Mouse (Mus musculus) spleen, postnatal 10 days (tissue): ENCODE measurements around the gene Mapk12.
A peak's percentile ranks its signal among the peaks of the same experiment; 100 is the strongest.

Experiments used
- DNase-seq, 2 experiments: peaks; one replicate each; pipeline ENCODE4 v3.0.0; 2021 to 2022; ENCODE audit warnings: low spot score in 2 of 2

Mapk12 gene

DNA sequence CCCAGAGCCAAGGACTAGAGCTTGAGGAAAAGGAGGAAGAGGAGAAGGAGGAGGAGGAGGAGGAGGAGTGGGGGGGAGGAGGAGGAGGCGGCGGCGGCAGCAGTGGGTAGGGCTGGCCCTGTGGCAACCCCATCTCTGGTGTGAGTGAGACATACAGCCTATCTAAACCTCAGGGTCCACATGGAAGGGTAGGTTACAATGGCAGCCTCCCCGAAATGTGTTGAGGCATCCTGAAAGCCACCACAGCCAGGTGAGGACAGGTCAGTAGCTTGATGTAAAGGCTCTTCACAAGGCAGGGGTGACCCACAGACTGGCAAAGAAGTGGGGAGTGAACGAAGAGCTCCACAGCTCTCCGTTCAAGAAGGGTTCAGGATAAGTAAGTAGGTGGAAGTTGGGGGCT lies 2.0 kb downstream of the Mapk12 start:
- no peak for DNase-seq

DNA sequence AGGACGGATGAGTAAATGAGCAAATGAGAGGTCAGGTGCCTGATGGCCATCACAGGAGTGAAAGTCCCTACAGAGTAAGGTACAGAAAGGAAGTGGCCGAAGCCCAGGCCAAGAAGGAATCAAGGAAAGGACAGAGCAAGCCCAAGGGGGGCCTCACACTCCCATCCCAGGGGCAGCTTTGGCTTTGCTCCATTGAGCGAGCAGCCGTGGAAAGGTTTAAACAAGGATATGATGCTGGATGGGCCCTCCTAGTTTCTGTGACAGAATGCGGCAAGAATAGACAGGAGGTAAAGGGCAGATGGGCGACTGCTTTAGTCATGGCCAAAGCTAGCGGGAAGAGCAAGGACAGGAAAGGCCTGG lies 2.5 kb downstream of the Mapk12 start:
- DNase-seq: no peak

DNA sequence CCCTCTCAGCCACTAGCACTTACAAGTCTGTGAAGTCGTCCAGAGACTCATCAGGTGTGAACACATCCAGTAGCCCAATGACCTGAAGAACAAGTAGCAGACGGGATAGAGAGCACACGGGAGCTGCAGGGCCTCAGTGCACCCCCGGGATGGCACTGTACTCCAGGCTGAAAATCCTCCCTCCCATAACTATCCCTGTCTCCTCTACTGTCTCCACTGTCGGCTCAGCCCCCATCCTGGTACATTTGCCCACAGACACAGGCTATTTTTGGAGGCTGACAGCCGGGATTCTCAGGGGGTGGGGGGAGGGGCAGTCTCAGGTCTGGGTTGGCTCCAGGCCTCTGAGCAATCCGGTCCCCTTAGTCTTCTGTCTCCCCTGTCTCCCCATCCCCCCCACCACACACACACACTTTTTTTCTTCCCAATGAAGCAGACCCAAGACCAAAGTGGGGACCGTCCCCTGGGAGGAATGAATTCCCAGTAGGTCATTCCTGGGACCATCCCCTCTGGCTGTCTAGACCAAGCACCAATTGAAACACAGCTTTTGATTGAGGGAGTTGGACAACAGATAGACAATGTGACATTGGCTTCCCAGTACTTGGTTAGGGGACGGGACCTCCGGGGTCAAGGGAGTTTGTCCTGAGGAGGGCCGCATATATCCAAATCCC lies 3.0 kb downstream of the Mapk12 start:
- no peak for DNase-seq

DNA sequence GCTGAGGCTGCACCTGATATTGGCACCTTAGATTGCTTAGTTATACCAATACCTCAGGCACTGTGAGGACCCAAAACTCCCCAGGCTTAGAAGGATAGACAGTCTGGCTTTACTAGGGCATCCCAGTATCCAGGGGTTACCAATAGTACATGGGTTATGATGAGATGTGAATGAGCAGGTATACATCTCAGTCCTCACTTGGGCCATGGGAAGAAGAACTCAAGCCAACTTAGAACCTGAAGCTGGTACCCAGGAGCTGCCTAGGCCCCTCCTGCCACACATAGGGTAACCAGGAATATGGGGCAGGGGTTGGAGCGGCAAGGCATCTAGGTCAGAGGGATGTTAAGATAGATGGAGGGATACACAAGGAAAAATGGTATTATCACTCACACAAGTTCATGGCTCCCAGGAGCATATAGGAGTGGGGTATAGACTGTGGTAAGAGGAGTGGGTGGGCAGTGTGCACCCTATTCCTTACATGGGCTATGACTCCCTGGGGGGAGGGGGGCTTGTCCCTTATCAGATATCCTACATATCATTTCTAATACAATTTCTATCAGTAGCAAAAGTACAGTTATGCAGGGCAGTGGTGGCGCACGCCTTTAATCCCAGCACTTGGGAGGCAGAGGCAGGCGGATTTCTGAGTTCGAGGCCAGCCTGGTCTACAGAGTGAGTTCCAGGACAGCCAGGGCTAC lies 3.9 kb downstream of the Mapk12 start:
- no peak for DNase-seq

DNA sequence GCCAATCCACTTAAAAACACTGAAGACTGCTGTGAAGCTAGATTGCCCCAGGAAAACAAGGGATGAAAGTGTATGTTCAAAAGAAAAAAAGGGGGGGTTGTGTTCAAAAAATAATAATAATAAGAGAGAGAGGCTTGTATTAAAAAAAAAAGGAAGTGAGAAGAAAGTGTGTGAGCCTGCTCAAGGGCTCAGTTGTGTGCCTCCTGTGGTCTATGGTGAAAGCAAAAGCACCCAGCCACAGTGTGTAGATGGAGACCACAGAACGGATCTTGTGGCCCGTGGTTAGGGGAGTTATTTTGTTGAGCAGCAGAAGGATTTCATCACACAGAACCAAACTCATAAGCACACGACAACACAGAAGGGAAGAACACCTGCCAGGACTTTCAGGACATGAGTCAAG lies 9.2 kb downstream of the Mapk12 start:
- DNase-seq: peak in 1 of 2 experiments; percentile 71

DNA sequence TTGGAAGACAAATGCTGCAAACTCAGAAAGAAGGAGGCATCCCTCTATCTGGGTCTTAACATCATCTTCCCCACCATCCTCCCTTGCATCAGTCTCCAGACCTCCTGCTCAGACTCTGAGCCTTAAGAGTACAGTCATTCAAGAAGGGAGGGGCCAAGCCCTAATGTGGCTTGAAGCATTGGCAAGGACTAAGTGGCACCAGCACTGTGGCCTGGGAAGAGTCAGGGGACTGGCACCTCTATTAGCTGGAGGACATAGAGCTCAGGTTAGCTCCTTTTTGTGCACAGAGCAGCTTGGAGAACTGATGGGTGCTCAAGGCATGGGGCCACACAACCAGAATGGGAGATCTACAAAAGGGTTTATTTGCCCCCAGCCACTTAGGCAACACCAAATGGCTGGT lies 10.3 kb downstream of the Mapk12 start:
- no peak for DNase-seq

DNA sequence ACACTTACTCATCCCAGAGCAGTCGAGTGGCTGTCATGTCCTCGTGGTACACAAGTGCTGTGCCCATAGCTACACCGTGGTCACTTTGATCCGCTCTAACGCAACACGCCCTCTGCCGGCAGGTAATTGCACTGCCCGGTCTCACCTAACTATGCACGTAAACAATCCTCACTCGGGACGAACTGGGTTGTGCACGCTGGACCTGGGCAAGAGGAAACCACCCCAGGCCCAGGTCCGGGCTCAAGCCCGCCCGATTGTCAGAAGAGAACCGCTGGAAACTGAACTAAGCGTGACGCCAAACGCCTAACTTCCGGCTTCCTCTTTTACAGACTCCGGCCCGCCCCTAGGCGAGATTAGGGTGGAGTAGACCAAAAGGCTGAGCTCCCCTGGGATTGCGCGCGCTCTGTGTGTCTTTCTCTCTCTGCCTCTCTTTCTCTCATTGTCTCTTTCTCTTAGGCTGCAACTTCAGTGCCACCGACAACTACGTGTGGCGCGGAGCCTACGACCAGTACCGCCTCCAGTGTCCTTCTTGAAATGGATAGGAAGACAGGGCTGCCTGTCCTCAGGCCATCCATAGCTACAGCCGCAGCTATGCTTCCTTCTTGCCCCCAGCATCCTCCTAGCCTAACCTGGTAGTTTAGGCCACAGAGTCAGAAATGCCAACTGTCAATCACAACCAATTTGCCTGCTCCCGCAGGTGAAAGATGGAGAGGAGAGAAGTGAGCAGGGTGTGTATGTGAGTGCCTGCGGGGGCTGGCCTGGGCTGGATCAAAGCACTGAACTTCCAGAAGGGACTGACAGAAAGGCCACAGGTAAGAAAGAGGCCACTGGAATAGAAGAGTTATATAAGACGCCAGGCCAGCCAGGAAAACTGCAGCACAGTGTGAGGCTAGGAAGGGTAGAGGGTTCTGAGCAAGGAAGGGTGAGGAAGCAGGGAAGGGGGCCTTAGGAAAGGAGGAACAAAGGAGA lies 11.8 kb downstream of the Mapk12 start, which contains the start of gene Hdac10:
Gene Hdac10, minus strand, starts transcription at position 319 of the 969 bp plus-strand sequence.
- DNase-seq: peak; percentile 90 to 92

DNA sequence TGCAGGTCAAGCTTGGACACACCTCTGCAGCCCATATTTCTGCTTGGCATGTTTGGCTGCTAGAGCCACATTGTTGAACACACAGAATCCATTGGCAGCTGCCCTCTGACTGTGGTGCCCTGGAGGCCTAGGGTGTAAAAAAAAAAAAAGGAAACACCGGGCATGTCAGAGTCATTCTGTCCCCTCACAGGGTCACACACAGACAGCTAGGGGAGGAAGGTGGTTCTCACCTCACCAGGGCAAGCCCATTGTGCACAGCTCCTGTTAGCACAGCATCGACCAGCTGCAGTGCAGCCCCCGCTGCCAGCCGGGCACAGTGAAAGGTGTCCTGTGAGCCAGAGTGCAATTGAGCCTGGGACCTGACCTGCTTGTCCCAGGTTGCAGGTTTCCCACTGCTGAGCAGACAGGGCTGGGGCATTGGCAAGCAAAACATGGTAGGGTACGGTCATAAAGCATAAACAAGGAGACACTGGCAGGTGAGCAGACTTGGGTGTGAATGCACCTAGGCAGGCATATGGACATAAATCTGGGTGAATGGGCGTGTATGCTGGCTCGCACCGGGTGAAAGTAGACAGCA lies 13.1 kb downstream of the Mapk12 start:
- DNase-seq: no peak

DNA sequence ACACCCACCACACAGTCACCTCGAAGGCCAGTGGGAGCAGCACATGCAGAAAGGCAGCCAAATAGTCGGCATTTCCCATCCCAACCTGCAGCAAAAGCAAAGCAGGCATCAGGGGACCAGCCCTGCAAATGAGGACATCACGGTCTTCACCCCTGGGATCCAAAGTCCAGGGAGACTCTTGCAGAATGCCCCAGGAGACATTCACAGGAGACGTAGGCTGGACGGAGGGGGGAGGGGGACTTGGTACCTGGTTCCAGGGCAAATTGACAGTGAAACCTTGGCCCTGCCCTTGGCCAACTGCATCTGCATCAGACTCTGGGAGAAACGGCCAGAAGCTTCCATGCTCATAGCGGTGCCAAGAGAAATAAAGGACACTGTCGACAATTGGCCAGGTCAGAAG lies 13.9 kb downstream of the Mapk12 start:
- DNase-seq: no peak

DNA sequence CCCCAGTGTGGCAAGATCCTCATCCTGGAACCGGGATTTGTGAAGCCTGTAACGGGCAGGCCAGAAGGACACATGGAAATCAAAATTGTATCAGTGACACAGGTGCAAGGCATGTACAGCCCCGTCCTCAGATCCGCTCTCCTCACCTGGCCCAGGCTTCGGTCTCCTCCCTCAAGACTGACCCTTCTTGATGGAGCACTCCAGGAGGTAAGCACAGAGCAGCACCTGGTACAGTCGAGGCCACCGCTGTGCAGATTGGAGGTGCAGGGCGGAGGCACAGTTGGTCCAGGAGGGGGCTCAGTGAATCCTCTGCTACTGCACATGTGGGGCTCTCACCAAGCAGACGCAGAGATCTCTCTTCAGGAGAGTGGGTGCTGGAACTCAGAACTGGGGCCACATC lies 15.2 kb downstream of the Mapk12 start:
- no peak for DNase-seq

DNA sequence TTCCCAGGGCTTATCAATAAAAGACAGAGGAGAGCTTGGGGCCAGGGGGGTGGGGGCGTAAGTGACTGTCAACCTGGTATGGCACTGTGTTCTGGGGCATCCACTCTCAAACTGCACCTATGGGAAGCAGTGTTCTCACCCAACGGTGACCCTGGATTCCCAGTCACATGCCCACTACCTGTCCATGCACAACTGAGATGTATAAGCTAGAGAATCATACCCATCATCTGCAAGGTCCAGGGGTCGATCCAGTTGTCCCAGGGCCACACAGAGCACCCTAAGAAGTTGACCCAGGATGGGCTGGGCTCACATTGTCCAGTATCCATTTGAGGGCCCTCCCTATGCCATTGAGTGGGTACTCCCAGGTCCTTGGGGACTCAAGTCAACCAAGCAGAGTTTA lies 16.2 kb downstream of the Mapk12 start:
- DNase-seq: no peak

DNA sequence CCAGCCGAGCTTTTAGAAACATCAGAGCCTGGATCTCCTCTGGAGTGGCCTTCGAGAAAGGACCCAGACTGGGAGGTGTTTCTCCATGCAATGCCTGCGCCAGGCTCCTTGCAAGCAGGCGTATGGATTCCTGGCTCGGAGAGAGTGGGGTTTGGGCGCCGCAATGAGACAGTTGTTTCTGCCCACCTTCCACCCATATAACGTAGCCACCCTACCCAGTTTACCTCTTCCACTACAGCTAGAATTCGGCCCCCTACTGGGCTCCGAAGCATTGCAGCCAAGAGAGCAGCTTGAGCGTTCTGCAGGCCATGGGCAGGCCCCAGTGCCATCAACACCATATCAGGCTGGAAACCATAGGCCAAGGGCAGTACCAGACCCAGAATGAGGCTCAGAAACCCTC lies 16.9 kb downstream of the Mapk12 start:
- DNase-seq: peak in 1 of 2 experiments; percentile 57

DNA sequence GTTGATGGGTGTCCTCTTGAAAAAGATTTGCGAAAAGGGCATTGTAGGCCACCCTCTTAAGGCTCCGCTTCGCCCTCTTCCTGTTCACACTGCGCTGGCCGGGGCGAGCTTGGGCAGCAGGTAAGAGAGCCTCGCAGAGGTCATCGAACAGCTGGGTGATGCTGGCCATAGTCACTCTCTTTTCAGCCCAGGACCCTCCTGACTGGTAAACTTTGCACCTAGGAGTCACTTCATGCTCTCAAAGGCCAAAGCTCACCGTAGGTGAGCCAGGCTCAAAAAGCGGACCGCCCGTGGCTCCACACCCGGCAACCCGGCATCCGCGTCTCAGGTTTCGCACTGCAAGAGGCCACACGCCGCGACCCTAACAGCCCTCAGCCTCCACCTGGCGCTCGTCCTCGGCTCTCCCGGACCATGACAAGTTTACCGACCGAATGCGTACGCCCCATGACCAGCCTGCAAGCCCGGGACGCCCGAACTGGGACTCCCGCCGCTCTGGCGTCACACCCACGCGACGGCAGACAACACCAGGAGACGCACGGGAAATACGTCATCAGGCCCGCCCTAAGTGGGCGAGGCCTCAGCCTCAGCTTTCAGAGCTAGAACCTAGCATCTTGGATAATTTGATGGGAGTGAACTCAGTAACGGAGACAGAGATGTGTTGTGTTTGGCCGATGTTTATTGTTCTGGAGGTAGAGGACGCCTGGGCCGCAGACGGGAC lies 17.7 kb downstream of the Mapk12 start, which contains the start of gene Tubgcp6:
Gene Tubgcp6, minus strand, starts transcription at position 464 of the 718 bp plus-strand sequence.
- DNase-seq: peak; percentile 96 to 97

DNA sequence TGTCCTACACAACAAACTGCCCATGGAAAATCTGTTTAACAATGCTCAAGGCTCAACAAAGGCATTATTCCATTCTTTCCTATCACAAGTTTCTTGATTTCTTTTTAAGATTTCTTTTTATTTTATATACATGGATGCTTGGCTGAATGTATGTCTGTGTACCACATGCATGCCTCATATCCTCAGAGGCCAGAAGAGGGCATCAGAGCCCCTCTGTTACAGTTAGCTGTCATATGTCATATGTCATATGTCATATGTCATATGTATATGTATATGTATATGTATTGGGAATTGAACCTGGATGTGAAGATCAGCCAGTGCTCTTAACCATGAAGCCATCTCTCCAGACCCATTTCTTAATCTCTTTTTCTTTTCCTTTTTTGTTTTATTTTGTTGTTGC lies 22.5 kb downstream of the Mapk12 start:
- peak in 1 of 2 experiments; percentile 50 for DNase-seq

DNA sequence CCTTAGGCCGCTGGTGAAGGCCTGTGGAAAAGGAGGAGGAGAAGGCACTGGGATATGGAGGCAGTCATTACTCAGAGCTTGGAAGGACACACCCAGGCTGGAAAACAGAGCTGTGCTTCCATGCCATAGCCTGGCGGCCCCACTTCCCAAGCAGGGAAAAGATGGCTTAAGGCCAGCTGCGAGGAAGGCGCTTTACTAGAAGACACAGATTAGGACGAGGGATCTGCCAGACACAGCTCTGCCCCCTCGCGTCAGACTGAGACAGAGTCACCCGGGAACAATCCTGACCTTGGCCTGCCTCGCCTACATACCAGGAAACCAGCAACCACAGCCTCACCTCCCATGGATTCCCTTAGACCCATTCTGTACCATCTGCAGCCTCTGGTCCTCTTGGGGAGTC lies 30.4 kb downstream of the Mapk12 start:
- no peak for DNase-seq

DNA sequence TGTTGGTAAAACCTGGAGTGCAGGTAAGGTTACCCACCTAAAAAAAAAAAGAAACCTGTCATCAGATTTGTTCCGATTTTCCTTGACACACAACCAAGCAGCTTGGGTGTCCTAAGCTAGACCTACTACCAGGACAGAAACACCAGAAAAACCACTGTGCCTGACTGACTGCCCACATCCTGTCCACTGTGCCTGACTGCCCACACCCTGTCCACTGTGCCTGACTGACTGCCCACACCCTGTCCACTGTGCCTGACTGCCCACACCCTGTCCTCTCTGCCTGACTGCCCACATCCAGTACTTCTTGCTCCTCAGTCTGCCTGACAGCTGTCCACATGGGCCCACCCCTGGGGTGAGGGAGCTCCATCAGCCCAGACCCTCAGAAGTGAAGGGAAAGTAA lies 33.5 kb downstream of the Mapk12 start:
- DNase-seq: no peak

DNA sequence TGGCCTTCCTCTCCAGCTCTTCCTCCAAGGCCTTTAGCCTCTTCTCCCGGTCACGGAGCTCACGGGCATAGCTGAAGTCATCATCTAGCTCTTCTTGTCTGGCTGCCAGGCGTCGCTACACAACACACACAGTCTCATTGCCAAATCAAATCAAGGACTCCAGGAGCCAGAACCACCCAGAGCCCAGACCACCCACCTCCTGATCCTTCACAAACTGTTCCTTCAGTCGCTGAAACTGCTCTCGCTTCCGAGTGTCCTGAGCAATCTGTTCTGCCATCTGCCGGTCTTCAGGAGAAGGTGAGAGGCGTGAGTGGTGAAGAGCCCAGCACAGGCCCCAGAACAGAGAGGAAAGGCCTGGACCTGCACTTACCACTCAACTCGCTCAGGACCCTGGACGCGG lies 34.4 kb downstream of the Mapk12 start:
- no peak for DNase-seq

DNA sequence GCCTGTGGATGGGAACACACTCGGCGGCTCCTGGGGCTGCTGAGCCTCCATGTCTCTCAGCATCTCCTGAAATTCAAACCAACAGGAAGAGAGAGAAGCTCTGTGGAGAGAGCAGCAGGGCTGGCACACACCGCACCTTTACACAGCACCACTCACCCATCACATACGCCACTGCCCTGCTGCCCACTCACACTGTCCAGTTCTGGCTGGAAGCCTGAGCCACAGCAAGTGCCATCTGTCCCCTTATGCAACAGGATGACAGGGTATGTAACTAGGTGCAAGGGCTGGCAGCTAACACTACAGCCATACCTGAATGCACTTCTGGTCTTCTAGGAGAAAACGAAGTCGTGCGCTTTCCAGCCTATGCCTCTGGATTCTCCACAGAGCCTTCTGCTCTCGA lies 36.1 kb downstream of the Mapk12 start:
- no peak for DNase-seq

DNA sequence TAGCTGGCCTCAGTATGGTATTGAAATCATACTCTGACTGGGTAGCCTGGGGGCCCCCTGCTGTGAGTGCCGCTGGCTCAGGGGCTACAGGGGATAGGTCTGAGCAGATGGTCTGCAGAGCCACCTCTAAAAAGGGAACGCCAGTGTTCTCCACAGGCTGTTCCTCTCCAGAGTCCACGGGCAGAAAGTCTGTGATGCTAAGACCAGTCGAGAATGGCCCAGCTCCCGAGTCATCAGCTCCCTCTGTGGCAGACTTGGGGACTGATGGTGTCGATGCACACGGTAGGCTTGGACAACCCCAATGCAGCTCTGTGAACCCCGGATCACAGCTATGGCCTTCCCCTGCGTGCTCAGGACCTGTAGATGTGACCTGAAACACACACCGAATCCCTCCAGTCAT lies 36.6 kb downstream of the Mapk12 start:
- no peak for DNase-seq

DNA sequence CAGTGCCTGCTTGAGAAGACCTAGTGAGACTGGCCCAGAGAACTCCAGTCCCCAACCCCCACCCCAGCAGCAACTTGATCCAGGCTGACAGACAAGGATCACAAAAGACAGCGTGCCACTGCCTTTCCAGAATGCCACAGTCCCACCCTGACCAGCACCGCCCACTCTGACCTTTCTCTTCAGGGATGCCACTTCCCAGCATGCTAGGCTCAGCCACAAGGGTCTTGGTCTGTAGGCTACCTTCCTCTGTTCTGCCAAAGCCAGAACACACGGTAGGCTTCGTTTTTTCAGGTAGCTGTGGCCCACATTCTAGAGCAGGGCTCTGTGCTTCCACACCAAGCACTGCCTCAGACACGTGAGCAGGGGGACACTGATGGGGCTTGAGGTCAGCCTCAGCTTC lies 37.9 kb downstream of the Mapk12 start:
- no peak for DNase-seq

DNA sequence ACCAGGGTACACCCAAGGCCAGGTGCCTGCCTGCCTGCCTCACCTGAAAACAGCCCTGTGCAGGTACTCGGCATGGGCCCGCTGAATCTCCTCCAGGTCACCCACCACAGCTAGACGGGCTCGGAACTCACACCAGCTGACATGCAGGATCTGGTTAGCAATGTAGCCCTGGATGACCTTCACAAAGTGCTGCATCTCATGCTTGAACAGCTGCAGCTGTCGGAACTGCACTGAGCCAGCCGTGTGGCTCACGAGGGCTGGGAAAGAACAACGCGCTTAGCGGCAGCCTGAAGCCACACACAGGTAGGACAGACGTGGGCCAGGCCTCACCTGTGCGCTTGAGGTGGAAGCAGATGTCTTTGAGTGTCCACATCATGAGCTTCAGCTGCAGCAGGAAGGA lies 39.7 kb downstream of the Mapk12 start:
- DNase-seq: no peak
